Mouse (Mus musculus): ENCODE measurements around the gene Sox5.

Gene Sox5

DNA sequence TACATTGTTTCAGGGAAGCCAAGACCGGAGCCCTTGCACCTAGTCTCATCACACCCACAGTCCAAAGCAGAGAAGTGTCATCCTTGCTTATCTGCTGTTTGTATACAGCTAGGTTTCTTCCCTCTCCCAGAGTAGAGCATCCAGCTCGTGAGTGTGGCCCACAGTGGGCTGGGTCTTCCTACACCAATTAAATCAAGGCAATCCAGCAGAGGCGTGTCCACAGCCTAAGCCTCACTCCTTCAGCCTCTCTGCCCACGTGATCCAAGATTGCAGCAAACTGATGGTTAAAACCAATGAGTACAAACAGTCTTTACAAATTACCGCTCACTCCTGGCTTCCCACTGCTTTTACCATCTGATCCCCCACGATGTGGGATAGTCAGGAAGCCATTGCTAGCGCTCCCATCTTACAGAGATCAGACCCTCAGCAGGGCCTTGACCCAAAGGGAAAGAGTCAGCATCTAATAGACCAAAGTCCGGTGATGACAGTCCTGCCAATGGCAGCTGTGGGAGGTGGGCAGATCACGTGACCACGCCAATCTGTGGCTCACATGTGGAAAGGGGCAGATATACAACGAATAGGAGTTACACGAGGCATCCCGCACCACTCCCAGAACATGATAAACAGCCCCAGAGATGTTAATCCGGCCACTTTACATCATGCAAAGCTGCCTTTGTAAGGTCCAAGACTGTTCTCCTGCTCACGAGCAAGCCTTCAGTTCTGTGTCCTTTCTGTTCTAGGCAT lies 9.4 kb downstream of the Sox5 start:
- peak; percentile 13 for DNase-seq (ENCODE audit: low read depth, low spot score)

DNA sequence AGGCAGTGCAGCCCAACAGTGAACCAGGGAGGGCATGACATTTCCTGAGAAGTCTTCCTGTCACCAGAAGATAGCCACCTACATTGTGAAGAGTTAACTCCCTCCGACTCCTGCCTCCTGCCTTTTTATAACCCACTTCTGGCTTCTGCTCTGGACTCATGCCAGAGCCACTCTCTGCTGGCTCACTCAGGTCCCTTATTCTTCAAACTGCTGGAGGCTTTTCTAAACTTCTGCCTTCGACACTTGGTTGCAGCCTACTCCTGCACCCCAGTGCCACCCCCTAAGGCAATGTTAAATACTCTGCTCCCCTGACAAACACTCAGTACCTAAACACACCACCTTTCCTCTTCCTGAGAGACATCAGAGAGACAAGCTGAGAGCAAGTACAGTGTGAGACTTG lies 12.7 kb downstream of the Sox5 start:
- no peak for DNase-seq (ENCODE audit: low read depth, low spot score)

DNA sequence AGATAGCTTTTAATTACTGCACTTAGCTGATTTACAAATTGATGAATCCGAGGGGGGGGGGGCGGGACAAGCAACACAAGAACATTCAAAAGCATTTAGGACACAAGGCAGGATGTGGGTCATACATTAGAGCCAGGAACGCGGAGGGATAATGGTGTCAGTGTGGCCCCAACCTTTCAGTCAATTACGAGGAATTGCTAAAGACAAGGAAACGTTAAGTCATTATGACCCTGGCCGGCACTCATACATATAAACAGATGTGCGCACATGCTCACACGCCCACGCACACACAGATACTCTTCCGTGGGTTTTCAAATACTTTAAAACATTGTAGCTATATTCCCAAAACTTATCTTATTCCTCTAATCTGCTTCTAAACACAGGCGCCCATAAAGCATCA lies 19.9 kb downstream of the Sox5 start:
- DNase-seq (ENCODE audit: low read depth, low spot score) = no peak

GRCm38 (mm10) chr6:144759193-144759592 lies 22.6 kb downstream of the Sox5 start:
- no peak for DNase-seq (ENCODE audit: low read depth, low spot score)

- no peak for DNase-seq (ENCODE audit: low read depth, low spot score)
Observed at GRCm38 (mm10) chr6:144757414-144757813, 24.4 kb downstream of the Sox5 start.

DNA sequence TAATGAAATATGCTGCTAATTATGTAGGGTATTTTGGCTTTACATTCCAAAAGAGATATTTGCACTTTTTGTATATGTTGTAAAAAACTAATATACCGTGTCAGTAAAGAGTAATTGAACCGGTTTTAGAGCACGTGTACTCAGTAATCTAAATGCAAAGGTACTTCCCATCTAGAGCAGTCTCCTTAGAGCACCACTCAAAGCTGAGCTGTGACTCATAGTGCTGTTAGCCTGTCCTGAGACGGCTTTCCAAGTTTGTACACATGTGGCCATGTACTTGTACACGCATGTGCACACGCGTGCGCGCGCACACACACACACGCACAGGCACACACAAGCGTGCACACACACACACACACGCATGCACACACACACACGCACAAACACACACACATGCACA lies 25.3 kb downstream of the Sox5 start:
- no peak for DNase-seq (ENCODE audit: low read depth, low spot score)

GRCm38 (mm10) chr6:144755304-144755703 lies 26.5 kb downstream of the Sox5 start:
- no peak for DNase-seq (ENCODE audit: low read depth, low spot score)

DNA sequence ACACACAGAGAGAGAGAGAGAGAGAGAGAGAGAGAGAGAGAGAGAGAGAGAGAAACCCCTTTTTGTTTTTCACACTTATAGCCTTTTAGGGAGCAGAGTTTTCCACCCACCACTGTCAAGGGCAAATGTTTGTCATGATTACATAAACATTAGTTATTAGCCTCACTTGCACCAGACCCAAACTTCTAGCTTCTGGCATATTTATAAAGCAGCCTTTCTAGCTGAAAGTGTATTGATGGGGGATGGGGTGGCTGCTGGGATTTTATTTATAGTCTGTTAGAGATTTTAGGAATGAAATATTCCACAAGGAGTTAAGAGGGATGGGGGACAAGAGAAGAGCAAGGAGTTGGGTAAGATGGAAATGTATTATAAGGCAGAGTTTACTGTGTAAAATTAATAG lies 27.4 kb downstream of the Sox5 start:
- DNase-seq (ENCODE audit: low read depth, low spot score) = no peak

- DNase-seq (ENCODE audit: low read depth, low spot score) = no peak
Observed at GRCm38 (mm10) chr6:144753963-144754296, 27.8 kb downstream of the Sox5 start.

GRCm38 (mm10) chr6:144753225-144753962 lies 28.4 kb downstream of the Sox5 start:
- DNase-seq (ENCODE audit: low read depth, low spot score) = no peak

DNA sequence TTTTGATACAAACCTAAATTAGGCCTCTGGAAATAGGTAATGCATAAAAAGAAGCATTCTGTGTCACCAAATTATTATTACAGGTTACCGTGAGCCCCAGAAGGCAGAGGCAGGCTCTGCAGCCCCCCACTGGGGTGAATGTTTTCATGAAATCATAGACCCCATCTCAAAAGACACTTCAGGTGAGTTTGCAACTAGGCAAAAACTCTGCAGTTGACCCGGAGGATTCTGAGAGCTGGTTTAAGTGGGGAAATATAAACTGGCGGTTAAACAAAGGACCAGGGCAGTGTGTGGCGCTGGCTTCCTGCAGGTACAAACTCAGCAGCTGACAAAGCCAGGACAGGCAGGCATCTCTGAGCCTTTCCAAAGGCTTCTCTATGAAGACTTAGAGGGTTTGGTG lies 30.2 kb downstream of the Sox5 start:
- DNase-seq (ENCODE audit: low read depth, low spot score) = no peak

- no peak for DNase-seq (ENCODE audit: low read depth, low spot score)
Observed at GRCm38 (mm10) chr6:144750197-144750596, 31.6 kb downstream of the Sox5 start.

GRCm38 (mm10) chr6:144746436-144746835 lies 35.3 kb downstream of the Sox5 start:
- no peak for DNase-seq (ENCODE audit: low read depth, low spot score)

- no peak for DNase-seq (ENCODE audit: low read depth, low spot score)
Observed at GRCm38 (mm10) chr6:144742559-144742958, 39.2 kb downstream of the Sox5 start.

- no peak for DNase-seq (ENCODE audit: low read depth, low spot score)
Observed at GRCm38 (mm10) chr6:144741080-144741655, 40.6 kb downstream of the Sox5 start.

- no peak for DNase-seq (ENCODE audit: low read depth, low spot score)
Observed at GRCm38 (mm10) chr6:144740343-144740742, 41.4 kb downstream of the Sox5 start.

DNA sequence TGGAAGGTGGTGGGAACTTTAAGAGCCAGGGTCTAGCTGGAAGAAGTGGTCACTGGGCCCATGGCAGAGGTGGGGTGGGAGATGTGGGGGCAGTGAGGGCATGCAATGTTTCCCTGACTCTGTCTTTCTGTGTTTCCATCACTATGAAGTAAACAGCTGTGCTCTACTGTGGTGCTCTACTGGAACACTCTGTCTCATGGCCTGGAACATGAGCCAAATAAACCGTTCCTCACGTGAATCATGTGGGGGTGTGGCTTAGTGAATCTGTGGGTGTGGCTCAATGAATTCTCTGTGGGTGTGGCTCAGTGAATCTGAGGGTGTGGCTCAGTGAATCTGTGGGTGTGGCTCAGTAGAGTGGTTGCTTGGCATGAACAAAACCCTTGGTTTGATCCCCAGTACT lies 42.0 kb downstream of the Sox5 start:
- peak; percentile 48 for DNase-seq (ENCODE audit: low read depth, low spot score)

GRCm38 (mm10) chr6:144737786-144738185 lies 44.0 kb downstream of the Sox5 start:
- no peak for DNase-seq (ENCODE audit: low read depth, low spot score)

GRCm38 (mm10) chr6:144731251-144731970 lies 50.4 kb downstream of the Sox5 start:
- no peak for DNase-seq (ENCODE audit: low read depth, low spot score)

GRCm38 (mm10) chr6:144723530-144724144 lies 58.1 kb downstream of the Sox5 start:
- no peak for DNase-seq (ENCODE audit: low read depth, low spot score)

DNA sequence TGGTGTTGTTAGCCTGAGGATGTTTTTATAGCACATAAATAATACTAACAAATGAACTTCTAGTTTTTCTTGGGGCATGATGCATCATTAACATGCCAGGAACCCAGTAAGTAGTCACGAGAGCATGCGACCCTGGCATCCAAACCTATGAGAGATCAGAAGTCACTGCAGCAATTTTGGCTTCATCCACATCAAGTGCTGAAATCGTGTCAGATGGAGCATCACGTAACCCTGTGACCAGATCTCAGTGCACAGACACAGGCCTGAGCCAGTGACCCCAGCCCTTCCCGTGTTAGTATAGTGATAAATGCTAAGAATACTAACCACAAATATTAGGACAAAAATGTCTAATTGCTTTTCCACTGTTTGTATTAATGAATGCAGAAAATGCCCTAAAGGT lies 58.8 kb downstream of the Sox5 start:
- DNase-seq (ENCODE audit: low read depth, low spot score) = no peak

DNA sequence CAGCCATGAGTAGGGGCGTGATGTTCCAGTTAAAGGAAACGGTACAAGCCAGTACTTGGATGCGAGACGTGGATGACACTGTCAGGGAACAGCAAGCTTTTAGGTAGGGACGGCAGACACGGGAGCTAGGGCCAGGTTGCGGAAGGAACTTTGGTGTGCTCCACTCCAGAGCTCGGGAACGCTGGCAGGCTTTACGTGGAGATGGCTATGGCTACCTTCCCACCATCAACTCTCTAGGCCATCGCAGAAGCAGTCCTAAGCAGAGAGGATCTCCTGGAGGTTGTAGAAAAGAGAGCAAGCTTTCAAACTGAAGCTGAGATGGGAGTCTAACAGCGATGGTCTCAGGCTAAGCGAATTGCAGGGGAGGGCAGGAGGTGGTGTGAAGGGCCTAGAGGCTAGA lies 60.9 kb downstream of the Sox5 start:
- DNase-seq (ENCODE audit: low read depth, low spot score) = no peak

Measured in ES-CJ7 (cell line).